Mouse (Mus musculus): ENCODE results near the gene 4931440F15Rik.

DNA sequence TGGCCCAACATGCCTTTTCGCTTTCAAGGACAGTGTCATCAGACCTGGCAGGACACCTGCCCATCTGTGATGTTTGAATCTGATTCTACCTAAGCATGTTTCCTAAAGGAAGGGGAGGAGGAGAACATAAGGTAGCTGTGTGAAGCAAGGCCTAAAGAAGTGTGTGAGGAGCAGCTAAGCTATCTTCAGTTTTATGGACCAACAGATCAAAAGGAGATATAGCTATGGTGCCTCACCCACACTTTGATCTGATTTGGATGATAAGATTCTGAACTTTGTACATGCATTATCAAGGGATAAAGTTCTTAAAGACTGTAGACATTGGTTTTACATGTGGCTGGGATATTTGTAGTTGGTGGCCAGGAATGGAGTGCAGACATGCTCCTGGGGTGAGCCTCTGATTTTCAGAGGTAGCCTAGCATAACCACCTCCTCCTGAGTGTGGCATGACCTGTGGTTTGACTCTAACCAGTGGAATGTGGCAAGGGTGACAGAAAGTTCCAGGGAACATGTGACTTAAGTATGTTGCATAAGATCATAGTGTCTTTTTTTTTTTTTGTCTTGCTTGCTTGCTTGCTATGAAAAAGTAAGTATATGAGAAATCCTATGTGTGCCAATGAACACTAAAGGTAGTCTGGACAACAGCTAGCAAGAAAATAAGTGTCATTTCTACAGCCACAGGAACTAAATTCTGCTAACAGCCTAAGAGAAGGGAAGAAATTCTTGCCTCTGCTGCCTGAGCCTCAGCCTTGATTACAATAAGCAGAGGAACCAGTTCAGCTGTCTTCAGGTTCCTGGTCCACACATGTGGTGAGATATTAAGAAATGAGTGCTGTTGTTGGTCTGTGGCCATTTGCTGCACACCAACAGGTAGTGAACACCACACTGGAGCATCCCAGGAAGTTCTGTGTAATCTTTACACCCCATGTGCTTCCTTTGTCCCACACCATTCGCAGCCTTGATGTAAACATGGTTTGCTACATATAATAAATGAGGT lies 23.7 kb downstream of the 4931440F15Rik start:
- TF ChIP-seq POLR2A (IDR thresholded peaks at IDR 0.05; ENCODE audit: low read depth, low read length), result no peak
- no peak for TF ChIP-seq CTCF (conservative IDR thresholded peaks at IDR 0.05; ENCODE audit: insufficient read depth, insufficient read length, low read depth, low read length)

All from kidney, adult 2 months (tissue).